Mouse (Mus musculus) forebrain, embryonic 15.5 days (tissue): ENCODE measurements at regions not wholly inside any gene's neighbourhood (a gene's known extent, or its start where the extent isn't known, plus 50 kb on each side); places are given as distances from the start of the nearest gene placed in this dataset.

Experiments used
- ATAC-seq: fragments of 200-750 bp; cut with Nextera tagmentation; replicated peaks from 2 replicates; pipeline ENCODE4 v1.8.0; 2017; ENCODE audit warnings: mild to moderate bottlenecking, moderate TSS enrichment, moderate library complexity
- H3K27ac ChIP-seq: fragments of 300-500 bp; sonication (generic); replicated peaks from 2 replicates; pipeline ENCODE4 v1.5.1; 2015; ENCODE audit warnings: mild to moderate bottlenecking, inconsistent platforms
- H3K27me3 ChIP-seq: fragments of 300-500 bp; sonication (generic); 2 replicates; pipeline ENCODE4 v1.6.1; 2015; ENCODE audit warnings: inconsistent platforms
- H3K36me3 ChIP-seq: fragments of 300-500 bp; sonication (generic); 2 replicates; pipeline ENCODE4 v1.6.1; 2015; ENCODE audit warnings: mild to moderate bottlenecking, inconsistent platforms
- H3K4me1 ChIP-seq: fragments of 300-500 bp; sonication (generic); 2 replicates; pipeline ENCODE4 v1.6.1; 2015; ENCODE audit warnings: inconsistent platforms
- H3K4me2 ChIP-seq: fragments of 300-500 bp; sonication (generic); replicated peaks from 2 replicates; pipeline ENCODE4 v1.6.1; 2015; ENCODE audit warnings: mild to moderate bottlenecking, inconsistent platforms
- H3K4me3 ChIP-seq: fragments of 300-500 bp; sonication (generic); 2 replicates; pipeline ENCODE4 v1.5.1; 2015; ENCODE audit warnings: mild to moderate bottlenecking, inconsistent platforms
- H3K9ac ChIP-seq: fragments of 300-500 bp; sonication (generic); replicated peaks from 2 replicates; pipeline ENCODE4 v1.6.1; 2015; ENCODE audit warnings: mild to moderate bottlenecking, inconsistent platforms
- H3K9me3 ChIP-seq: fragments of 300-500 bp; sonication (generic); 2 replicates; pipeline ENCODE4 v1.6.1; 2016; ENCODE audit warnings: inconsistent platforms
- WGBS: fragments of 180-500 bp; shearing (Covaris S2); methylation state at CpG from one replicate; pipeline ENCODE4 v1.1.7; 2015; ENCODE audit warnings: mixed read lengths; 5-methylcytosine and 5-hydroxymethylcytosine counted together

DNA sequence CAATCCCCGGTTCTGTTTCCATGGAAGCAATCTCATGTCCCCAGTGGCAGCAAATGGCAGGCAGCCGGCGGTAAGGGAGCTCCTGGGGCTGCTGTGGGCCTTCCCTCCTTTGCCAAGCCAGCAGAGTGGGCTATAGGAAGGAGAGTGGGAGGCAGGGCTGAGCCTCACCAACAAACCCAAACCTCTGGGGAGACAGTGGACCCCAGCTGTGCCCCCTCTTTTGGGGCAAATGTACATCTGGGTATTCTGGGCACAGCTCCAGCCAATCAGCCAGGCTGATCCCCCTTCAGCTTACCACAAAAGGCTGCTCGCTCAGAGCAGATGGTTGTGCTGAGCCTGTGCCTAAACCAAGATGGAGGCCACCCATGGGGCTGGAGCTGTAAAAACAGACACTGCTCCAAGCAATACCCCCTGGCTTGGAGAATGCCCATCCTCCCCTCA lies 1532.3 kb upstream of the Gulo start:
- peak; percentile 79 for ATAC-seq
- Histone ChIP-seq H3K27ac (peak overlapping the region; percentile 55), H3K36me3 (no peaks in the 10 kb centered on the region), H3K4me3 (no peak overlapping the region), H3K4me1 (peaks cover 26% of the 10 kb centered on the region), H3K9me3 (peaks cover 8% of the 10 kb centered on the region; the same call in 1 of the 2 replicates), H3K27me3 (no peaks in the 10 kb centered on the region), H3K9ac (no peak overlapping the region), H3K4me2 (no peak overlapping the region)
- WGBS, result 28% methylated on average over 4 of the region's 4 CpGs

DNA sequence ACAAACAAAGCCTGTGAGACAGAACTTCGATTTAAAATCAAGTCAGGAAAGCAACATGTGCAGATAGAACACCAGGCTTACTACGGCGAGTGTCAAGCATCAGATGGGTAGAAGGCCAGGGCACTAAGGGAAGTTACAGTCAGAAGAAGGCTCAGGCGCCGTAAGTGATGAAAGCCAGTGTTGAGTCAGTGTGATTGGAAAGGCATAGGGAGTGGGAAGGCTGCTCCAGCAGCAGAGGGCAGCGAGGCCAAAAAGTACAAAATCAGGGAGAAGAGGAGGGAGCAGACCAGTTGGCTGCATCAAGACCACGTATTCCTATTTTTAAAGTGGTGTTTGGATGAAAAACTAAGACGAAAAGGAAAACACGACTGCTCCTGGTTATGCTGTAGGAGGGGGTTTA lies 1529.7 kb upstream of the Gulo start:
- WGBS, result 78% methylated on average over 9 of the region's 9 CpGs
- H3K4me3 ChIP-seq, result no peak overlapping the region
- no peaks in the 10 kb centered on the region for H3K36me3 ChIP-seq
- 0 out of 2 replicates have a peak, but pooled peaks cover under 1% of the 10 kb centered on the region for H3K9me3 ChIP-seq
- no peak overlapping the region for H3K27ac ChIP-seq
- H3K4me1 ChIP-seq, result peaks cover 26% of the 10 kb centered on the region
- no peaks in the 10 kb centered on the region for H3K27me3 ChIP-seq
- no peak for ATAC-seq
- H3K4me2 ChIP-seq, result no peak overlapping the region
- no peak overlapping the region for H3K9ac ChIP-seq

DNA sequence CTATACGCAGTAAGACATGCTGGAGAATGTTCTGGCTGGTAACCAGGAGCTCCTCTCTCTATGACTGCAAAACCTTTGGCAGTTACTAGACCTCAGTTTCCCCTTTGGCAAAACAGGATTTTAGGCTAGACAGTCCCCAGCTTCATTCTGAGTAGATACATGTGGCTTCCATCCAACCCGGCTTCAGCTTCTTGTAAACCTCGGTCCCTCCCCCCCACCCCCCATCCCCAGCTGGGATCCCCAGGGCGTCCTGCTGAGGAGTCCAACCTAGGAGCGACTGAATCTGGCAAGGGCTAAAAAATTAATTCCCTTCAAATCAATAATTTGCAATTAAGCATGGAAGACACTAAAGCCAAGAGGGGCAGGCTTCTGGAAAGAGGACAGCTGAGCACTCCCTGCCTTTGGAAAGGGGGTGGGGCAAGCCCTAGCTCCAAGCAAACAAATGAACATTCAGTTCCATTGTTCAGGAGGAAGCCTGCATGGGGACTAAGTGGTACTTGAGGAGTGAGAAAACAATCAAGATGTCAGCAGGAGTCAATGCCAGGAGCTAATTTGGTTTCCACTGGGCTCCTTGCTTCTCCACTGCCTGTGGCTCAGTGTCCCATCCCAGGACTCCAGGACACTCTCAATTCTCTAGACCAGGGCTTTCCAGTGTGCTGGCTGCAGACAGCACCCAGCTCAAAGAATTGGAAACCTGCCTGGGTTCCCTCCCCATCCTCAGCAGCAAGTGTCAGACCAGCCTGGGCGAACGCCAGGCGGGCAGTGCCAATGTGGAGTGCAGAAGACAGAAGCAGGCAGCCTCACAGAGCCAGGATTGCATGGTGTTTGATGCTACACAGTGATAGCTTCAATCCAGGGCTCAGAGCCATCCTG lies 1528.0 kb upstream of the Gulo start:
- WGBS, result 9% methylated on average over 8 of the region's 8 CpGs
- Histone ChIP-seq H3K4me3 (no peak overlapping the region), H3K4me1 (peaks cover 26% of the 10 kb centered on the region), H3K27me3 (no peaks in the 10 kb centered on the region), H3K27ac (peak overlapping the region; percentile 31; the same call in 1 of the 2 replicates), H3K9me3 (no peaks in the 10 kb centered on the region), H3K4me2 (no peak overlapping the region), H3K36me3 (no peaks in the 10 kb centered on the region), H3K9ac (no peak overlapping the region)
- peak; percentile 76 for ATAC-seq

DNA sequence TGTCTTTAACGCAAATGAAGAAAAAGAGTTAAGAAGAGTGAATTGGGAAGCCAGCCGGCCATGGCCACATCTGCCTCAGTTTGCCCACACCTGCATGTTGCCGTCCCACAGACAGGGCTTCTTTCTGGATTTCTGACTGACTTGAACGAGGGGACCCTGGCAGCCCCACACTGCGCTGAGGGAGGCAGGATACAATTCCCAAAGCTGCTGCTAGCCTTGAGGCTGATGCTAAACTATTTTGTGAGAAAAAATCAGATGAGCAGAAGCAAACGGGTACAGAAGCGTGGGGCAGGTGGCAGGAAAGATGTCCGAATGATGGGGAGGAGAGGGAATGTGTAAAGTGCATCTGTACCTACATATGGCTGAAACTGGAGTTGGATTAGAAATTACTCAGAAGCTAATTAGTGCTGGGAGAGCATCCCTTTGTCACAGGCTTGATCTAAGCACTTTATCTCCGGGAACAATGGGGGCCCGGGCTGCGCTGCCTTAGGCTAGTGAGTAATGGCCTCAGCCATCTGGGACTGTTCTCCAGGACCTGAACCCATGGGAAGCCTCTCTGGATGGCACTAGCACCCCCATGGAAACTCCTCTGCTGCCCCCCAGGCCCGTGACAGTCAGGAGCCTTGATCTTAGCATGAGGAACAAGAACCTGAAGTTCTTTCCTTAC lies 1497.9 kb upstream of the Gulo start:
- no peak overlapping the region for H3K27ac ChIP-seq
- no peak overlapping the region for H3K4me3 ChIP-seq
- 54% methylated on average over 12 of the region's 12 CpGs for WGBS
- H3K36me3 ChIP-seq, result no peaks in the 10 kb centered on the region
- no peaks in the 10 kb centered on the region for H3K27me3 ChIP-seq
- no peak overlapping the region for H3K9ac ChIP-seq
- no peaks in the 10 kb centered on the region for H3K9me3 ChIP-seq
- H3K4me1 ChIP-seq, result no peaks in the 10 kb centered on the region
- H3K4me2 ChIP-seq, result no peak overlapping the region
- no peak for ATAC-seq

DNA sequence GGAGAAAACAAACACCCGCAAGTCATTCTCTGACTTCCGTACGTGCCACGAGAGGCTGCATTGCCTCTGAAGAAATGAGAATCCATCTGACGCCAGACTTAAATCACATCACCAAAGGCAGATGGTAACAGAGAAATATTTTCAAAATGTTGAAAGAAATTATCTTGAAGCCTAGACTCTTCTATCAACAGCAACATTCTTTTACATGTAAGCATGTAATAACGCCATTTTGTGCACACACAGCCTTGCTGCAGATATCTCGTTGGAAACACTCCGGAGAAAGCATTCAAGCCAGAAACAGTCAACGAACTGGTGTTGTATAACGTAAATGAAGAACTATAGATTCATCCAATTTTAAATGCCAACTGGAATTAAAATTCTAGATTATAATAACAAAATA lies 1483.1 kb upstream of the Gulo start:
- WGBS, result 81% methylated on average over 10 of the region's 10 CpGs
- Histone ChIP-seq H3K27ac (no peak overlapping the region), H3K9me3 (0 out of 2 replicates have a peak, but pooled peaks cover 4% of the 10 kb centered on the region), H3K4me1 (no peaks in the 10 kb centered on the region), H3K4me2 (no peak overlapping the region), H3K9ac (no peak overlapping the region), H3K36me3 (no peaks in the 10 kb centered on the region), H3K4me3 (no peak overlapping the region), H3K27me3 (no peaks in the 10 kb centered on the region)
- ATAC-seq, result no peak

DNA sequence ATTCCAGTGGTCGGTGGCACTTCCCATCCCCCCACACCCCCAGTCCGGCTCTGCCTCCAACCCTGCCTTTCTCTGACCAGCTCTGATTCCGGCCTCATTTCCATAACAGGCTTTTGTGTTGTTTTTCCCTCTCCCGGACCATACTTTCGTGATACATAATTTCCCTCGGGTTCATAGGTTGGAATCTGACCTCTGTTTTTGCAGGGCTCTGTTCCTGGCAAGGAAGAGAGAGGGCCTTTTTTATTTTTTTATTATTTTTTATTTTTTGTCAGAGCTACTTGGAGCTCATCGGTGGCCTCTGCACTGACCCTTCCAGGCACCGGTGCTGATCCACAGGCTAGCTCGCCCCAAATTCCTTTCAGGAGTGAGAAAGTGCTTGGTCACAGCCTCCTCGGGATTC lies 1477.7 kb upstream of the Gulo start:
- Histone ChIP-seq H3K4me3 (no peak overlapping the region), H3K9ac (no peak overlapping the region), H3K27ac (no peak overlapping the region), H3K36me3 (no peaks in the 10 kb centered on the region), H3K27me3 (0 out of 2 replicates have a peak, but pooled peaks cover 3% of the 10 kb centered on the region), H3K4me2 (no peak overlapping the region), H3K4me1 (no peaks in the 10 kb centered on the region), H3K9me3 (no peaks in the 10 kb centered on the region)
- no peak for ATAC-seq
- WGBS, result 26% methylated on average over 10 of the region's 10 CpGs

DNA sequence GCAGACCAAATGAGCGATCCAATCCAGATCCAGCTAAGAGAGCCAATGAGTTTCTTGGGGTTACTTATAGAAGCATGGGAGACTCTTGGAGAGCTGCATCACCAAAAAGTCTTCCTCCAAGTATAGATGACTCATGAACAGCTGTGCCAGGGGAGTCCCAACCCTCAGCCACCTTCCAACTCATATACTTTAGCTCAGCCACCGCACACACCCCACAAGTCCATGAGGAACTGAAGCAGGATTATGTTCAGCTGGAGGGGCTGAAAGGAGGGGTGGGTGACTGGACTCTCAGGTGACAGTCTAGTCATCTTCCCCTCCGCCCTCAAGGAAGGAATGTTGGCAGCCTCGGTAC lies 1476.4 kb upstream of the Gulo start:
- no peak overlapping the region for H3K27ac ChIP-seq
- no peak overlapping the region for H3K9ac ChIP-seq
- no peak for ATAC-seq
- no peak overlapping the region for H3K4me3 ChIP-seq
- no peaks in the 10 kb centered on the region for H3K9me3 ChIP-seq
- no peaks in the 10 kb centered on the region for H3K4me1 ChIP-seq
- H3K4me2 ChIP-seq, result no peak overlapping the region
- H3K36me3 ChIP-seq, result no peaks in the 10 kb centered on the region
- H3K27me3 ChIP-seq, result 0 out of 2 replicates have a peak, but pooled peaks cover 3% of the 10 kb centered on the region
- WGBS, result 97% methylated on average over 4 of the region's 4 CpGs

DNA sequence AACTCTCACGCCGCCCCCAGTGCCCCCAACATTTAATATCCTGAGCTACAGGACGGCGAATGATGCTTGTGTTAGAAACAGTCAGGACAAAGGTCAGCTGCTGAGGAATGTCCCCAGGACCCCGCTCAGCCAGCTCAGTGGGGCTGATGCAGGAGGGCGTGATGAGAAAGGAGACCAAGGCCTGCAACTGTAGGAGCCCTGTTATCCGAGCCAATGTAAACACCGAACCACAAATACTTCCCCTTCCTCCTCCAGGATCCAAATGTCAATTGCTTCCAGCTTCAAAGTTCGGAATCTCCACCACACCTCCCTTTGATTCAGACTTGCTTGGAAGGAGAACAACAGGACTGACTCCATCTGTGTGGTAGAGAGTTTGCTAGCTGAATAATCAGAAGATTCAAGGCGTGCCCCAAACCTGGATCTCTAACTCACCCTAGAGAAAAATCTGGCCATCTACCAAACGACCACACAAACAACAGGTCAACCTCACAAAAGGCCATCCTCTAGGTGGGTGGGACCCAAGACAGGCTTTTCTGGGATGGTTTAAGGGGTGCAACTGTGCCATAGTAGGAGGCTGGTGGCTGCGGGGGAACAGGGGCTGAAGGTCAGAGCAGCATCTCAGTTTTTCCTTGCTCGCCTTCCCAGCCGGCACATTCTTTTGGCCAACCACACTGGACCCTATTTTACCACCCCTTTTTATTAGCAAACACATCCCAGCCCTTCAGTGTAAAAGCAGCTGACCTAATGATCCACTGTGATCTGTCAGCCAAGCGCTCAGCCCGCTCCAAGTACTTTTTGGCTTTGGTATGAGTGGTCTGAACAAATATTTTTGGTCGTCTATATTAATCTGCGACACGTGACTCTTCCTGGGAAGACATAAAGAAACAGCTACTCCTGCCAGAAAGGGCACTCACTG lies 1475.8 kb upstream of the Gulo start:
- Histone ChIP-seq H3K4me2 (no peak overlapping the region), H3K27ac (no peak overlapping the region), H3K4me1 (no peaks in the 10 kb centered on the region), H3K27me3 (0 out of 2 replicates have a peak, but pooled peaks cover 3% of the 10 kb centered on the region), H3K36me3 (no peaks in the 10 kb centered on the region), H3K4me3 (no peak overlapping the region), H3K9ac (no peak overlapping the region), H3K9me3 (no peaks in the 10 kb centered on the region)
- ATAC-seq, result no peak
- 80% methylated on average over 19 of the region's 19 CpGs for WGBS
